Mouse (Mus musculus): ENCODE results near the gene Phlpp1. TPM values are rescaled to one million over a fixed set of nuclear protein-coding genes. Genes with fewer than 3 reads are reported as not detected.
A peak's percentile ranks its signal among the peaks of the same experiment; 100 is the strongest.

Gene Phlpp1
- total RNA-seq, 1 experiment from 2014 or later: 5.3 TPM

- ATAC-seq (replicated peaks; ENCODE audit: low read depth, poor library complexity, severe bottlenecking): no peak
Measured at GRCm38 (mm10) chr1:106232460-106232850, 60.9 kb downstream of the Phlpp1 start.

GRCm38 (mm10) chr1:106236986-106237385, 65.4 kb downstream of the Phlpp1 start:
- no peak for ATAC-seq (replicated peaks; ENCODE audit: low read depth, poor library complexity, severe bottlenecking)

GRCm38 (mm10) chr1:106240116-106240685, 68.6 kb downstream of the Phlpp1 start:
- no peak for ATAC-seq (replicated peaks; ENCODE audit: low read depth, poor library complexity, severe bottlenecking)

- ATAC-seq (replicated peaks; ENCODE audit: low read depth, poor library complexity, severe bottlenecking): no peak
Measured at GRCm38 (mm10) chr1:106241059-106241458, 69.5 kb downstream of the Phlpp1 start.

GRCm38 (mm10) chr1:106242129-106242528, 70.6 kb downstream of the Phlpp1 start:
- ATAC-seq (replicated peaks; ENCODE audit: low read depth, poor library complexity, severe bottlenecking): no peak

GRCm38 (mm10) chr1:106243371-106243770, 71.8 kb downstream of the Phlpp1 start:
- ATAC-seq (replicated peaks; ENCODE audit: low read depth, poor library complexity, severe bottlenecking): no peak

GRCm38 (mm10) chr1:106244245-106244644, 72.7 kb downstream of the Phlpp1 start:
- ATAC-seq (replicated peaks; ENCODE audit: low read depth, poor library complexity, severe bottlenecking): no peak

GRCm38 (mm10) chr1:106254047-106254446, 82.5 kb downstream of the Phlpp1 start:
- no peak for ATAC-seq (replicated peaks; ENCODE audit: low read depth, poor library complexity, severe bottlenecking)

- ATAC-seq (replicated peaks; ENCODE audit: low read depth, poor library complexity, severe bottlenecking): no peak
Measured at GRCm38 (mm10) chr1:106257176-106257575, 85.6 kb downstream of the Phlpp1 start.

- ATAC-seq (replicated peaks; ENCODE audit: low read depth, poor library complexity, severe bottlenecking): no peak
Measured at GRCm38 (mm10) chr1:106268028-106268799, 96.7 kb downstream of the Phlpp1 start.

GRCm38 (mm10) chr1:106269337-106269736, 97.8 kb downstream of the Phlpp1 start:
- no peak for ATAC-seq (replicated peaks; ENCODE audit: low read depth, poor library complexity, severe bottlenecking)

- ATAC-seq (replicated peaks; ENCODE audit: low read depth, poor library complexity, severe bottlenecking): no peak
Measured at GRCm38 (mm10) chr1:106272916-106273315, 101.4 kb downstream of the Phlpp1 start.

GRCm38 (mm10) chr1:106273801-106274200, 102.2 kb downstream of the Phlpp1 start:
- no peak for ATAC-seq (replicated peaks; ENCODE audit: low read depth, poor library complexity, severe bottlenecking)

GRCm38 (mm10) chr1:106274561-106275001, 103.0 kb downstream of the Phlpp1 start:
- ATAC-seq (replicated peaks; ENCODE audit: low read depth, poor library complexity, severe bottlenecking): 0 out of 2 replicates have a peak, but pooled peaks have one; percentile 41

- ATAC-seq (replicated peaks; ENCODE audit: low read depth, poor library complexity, severe bottlenecking): no peak
Measured at GRCm38 (mm10) chr1:106275142-106275541, 103.6 kb downstream of the Phlpp1 start.

GRCm38 (mm10) chr1:106275731-106276130, 104.2 kb downstream of the Phlpp1 start:
- no peak for ATAC-seq (replicated peaks; ENCODE audit: low read depth, poor library complexity, severe bottlenecking)

- ATAC-seq (replicated peaks; ENCODE audit: low read depth, poor library complexity, severe bottlenecking): peak; percentile 40; the same call in 1 of the 2 replicates
Measured at GRCm38 (mm10) chr1:106276824-106277223, 105.3 kb downstream of the Phlpp1 start.

GRCm38 (mm10) chr1:106277286-106277685, 105.7 kb downstream of the Phlpp1 start:
- no peak for ATAC-seq (replicated peaks; ENCODE audit: low read depth, poor library complexity, severe bottlenecking)

GRCm38 (mm10) chr1:106278552-106279060, 107.1 kb downstream of the Phlpp1 start:
- no peak for ATAC-seq (replicated peaks; ENCODE audit: low read depth, poor library complexity, severe bottlenecking)

- ATAC-seq (replicated peaks; ENCODE audit: low read depth, poor library complexity, severe bottlenecking): peak; percentile 57
Measured at GRCm38 (mm10) chr1:106279404-106280123, 108.0 kb downstream of the Phlpp1 start.

All from common myeloid progenitor, adult 5-6 weeks (primary cell).